Comparison of ENCODE assay signal across 16 mouse cellular contexts in genomic region chr3:152128631-152129030, GRCm38 (mm10). TPM values are rescaled to one million over a fixed set of nuclear protein-coding genes. Genes with fewer than 3 reads are reported as not detected.
"Had no signal": no experiment of that assay in that cellular context is flagged by ENCODE, and none has a peak within 500 bp of the region (broad histone marks: within the 10 kb centered on the region; RNA-seq: fewer than 3 reads in every experiment).

No protein-coding gene starts in this region.

- H3K9ac ChIP-seq: neural tube, embryonic 13.5 days; neural tube, embryonic 15.5 days; stomach, embryonic 15.5 days had no signal

- H3K4me2 ChIP-seq: neural tube, embryonic 13.5 days; neural tube, embryonic 15.5 days; stomach, embryonic 15.5 days had no signal

- H3K9me3 ChIP-seq: neural tube, embryonic 13.5 days; neural tube, embryonic 15.5 days; stomach, embryonic 15.5 days had no signal

- H3K4me3 ChIP-seq: neural tube, embryonic 13.5 days; neural tube, embryonic 15.5 days; stomach, embryonic 15.5 days had no signal

- H3K4me1 ChIP-seq: neural tube, embryonic 13.5 days; neural tube, embryonic 15.5 days; stomach, embryonic 15.5 days had no signal

- H3K27ac ChIP-seq: neural tube, embryonic 13.5 days; neural tube, embryonic 15.5 days; stomach, embryonic 15.5 days had no signal

- DNase-seq: retina, postnatal 1 day; right cerebral cortex, adult 18-20 months; right cerebral cortex, postnatal 14 days; right cerebral cortex, postnatal 25 days; right cerebral cortex, postnatal 4 days; spleen, adult 18-20 months; thymus, adult 18-20 months; thymus, adult 2 months; thymus, postnatal 14 days; thymus, postnatal 25 days; thymus, postnatal 36 days; thymus, postnatal 4 days had no signal

- H3K36me3 ChIP-seq: neural tube, embryonic 13.5 days; neural tube, embryonic 15.5 days; stomach, embryonic 15.5 days had no signal

- H3K27me3 ChIP-seq: neural tube, embryonic 13.5 days; neural tube, embryonic 15.5 days; stomach, embryonic 15.5 days had no signal

RNA-seq across cellular contexts. Expression of gene Gipc2, which starts 37.4 kb away (rescaled TPM):
- total RNA-seq: neutrophil, adult 5-6 weeks had no signal
